Mouse (Mus musculus) ES-CJ7 (cell line): ENCODE data around the gene Kap.
"Not testable (repeated sequence)": the region's sequence is repeated elsewhere in the genome, so short reads cannot be mapped to it uniquely, and the experiment has no call there.

Experiments used
- DNase-seq: peaks from one replicate; pipeline ENCODE4 v3.0.0; 2011; ENCODE audit warnings: low read depth, low spot score

The Kap gene

DNA sequence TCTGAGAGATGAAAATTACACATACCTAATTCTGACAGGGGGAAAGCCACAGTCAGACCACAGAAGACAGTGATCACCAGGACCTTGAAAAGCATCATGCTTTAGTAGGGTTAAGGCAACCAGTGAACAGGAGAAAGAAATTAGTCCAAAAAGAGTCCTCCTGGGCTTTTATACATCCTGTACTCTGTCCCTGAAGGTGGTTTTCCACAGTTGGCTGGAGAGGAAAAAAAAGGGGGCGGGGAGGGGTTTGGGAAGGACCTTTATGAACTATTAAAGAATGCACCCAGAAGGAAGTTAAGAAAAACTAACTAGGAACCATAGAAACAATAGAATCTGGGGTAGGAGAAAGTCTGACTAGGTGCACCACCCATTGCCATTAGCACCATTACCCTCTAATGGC lies at the start of gene Kap:
Gene Kap, minus strand, starts transcription at position 237 of the 400 bp plus-strand sequence.
- no peak for DNase-seq

- no peak for DNase-seq
These were observed 32.4 kb upstream of the Kap start for GRCm38 (mm10) chr6:133885871-133886415.

GRCm38 (mm10) chr6:133883446-133883985 lies 30.0 kb upstream of the Kap start:
- no peak for DNase-seq

DNA sequence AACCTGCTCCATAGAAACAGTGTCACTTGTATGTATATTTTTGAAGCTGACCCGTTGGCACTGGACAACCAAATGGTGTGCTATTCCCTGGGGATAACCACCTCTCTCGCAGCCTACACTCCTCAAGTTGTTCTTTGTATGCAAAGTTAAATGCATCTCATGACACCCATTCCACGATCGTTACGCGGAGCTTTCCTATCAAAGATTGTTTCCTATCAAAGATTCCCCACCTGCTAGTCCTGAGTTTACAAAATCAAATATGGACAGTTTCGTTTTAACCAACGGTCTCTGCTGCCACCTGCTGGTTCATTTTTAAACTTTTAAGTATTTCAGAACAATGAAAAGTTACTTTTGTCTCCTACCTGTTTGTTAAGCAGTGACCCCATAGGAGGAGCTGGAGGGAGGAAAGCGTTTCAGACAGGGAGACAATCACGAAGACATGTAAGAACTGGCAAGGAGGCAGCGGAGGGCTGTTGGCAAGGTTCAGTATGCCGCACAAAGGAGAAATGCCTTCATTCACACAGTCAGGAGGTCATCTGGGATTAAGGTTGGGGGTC lies 22.4 kb upstream of the Kap start:
- DNase-seq: peak; percentile 78

GRCm38 (mm10) chr6:133872667-133873066 lies 19.1 kb upstream of the Kap start:
- DNase-seq: no peak

GRCm38 (mm10) chr6:133871131-133871530 lies 17.6 kb upstream of the Kap start:
- DNase-seq: no peak

- no peak for DNase-seq
These were observed 14.8 kb upstream of the Kap start for GRCm38 (mm10) chr6:133868381-133868780.

- DNase-seq: no peak
These were observed 2.3 kb upstream of the Kap start for GRCm38 (mm10) chr6:133855871-133856270.

- no peak for DNase-seq
These were observed 4.2 kb downstream of the Kap start for GRCm38 (mm10) chr6:133849359-133849758.

DNA sequence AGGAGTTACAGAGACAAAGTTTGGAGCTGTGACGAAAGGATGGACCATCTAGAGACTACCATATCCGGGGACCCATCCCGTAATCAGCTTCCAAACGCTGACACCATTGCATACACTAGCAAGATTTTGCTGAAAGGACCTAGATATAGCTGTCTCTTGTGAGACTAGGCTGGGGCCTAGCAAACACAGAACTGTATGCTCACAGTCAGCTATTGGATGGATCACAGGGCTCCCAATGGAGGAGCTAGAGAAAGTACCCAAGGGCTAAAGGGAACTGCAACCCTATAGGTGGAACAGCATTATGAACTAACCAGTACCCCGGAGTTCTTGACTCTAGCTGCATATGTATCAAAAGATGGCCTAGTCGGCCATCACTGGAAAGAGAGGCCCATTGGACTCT lies 4.7 kb downstream of the Kap start:
- DNase-seq: not testable (repeated sequence)

DNA sequence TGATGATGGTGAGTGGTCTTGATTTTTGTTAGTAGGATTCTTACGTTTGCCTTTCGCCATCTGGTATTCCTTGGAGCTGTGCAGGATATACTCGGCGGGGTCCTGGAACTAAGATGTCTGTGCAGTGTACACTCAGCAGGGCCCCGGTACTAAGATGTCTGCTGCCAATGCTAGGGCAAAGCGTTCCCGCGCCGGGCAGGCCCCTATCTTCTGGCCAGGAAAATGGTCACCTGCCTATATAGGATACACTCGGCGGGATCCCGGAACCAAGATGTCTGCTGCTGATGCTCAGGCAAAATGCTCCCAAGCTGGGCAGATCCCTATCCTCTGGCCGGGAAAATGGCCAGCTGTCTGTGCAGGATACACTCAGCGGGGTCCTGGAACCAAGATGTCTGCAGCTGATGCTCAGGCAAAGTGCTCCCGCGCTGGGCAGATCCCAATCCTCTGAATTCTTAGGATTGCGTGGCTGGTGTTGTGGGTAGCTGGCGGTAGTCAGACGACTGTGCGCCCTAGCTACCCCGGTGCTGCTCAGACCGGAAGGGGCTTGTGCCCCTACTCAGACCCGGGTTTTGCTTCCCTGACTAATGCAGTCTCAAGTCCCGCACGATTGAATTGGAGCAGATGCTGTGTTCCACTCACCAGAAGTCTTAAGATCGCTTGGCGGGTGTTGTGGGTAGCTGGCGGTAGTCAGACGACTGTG lies 15.1 kb downstream of the Kap start:
- DNase-seq: peak; percentile 73

DNA sequence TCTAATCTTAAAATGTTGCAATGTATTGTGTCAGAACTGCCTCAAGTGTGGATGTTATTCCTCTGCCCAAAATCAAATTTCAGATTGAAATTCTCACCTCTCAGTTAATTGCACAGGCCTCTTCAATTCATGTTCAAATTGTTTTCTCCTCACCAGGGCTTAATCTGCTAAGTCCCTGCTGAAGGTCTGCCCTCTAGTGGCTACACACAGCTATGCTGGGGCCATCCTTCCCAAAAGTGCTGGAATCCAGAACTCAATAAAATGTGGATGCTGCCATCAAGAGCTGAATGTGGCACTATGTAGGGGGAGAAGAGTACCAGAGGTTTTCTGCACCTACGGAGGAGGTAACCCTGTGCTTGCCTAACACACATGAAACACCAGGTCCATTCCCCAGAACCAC lies 41.2 kb downstream of the Kap start:
- DNase-seq: peak; percentile 73
